Mouse (Mus musculus) ES-E14 (cell line): ENCODE results near the gene Ltbp2. TPM values are rescaled to one million over a fixed set of nuclear protein-coding genes. Genes with fewer than 3 reads are reported as not detected.

Experiments used
- DNase-seq: peaks from one replicate; pipeline ENCODE4 v3.0.0-alpha.2; 2013; ENCODE audit warnings: low read depth, low spot score
- H3K27ac ChIP-seq: 2 replicates; pipeline ENCODE4 v1.5.1; 2012; ENCODE audit warnings: low read depth, mild to moderate bottlenecking, low read length, moderate library complexity, mixed read lengths; ENCODE audit not compliant: poor library complexity, insufficient read depth, severe bottlenecking
- H3K36me3 ChIP-seq: 2 replicates; pipeline ENCODE4 v1.6.1; 2012; ENCODE audit warnings: mild to moderate bottlenecking, low read length, moderate library complexity, mixed read lengths; ENCODE audit not compliant: control insufficient read depth, poor library complexity, insufficient read depth, severe bottlenecking
- H3K4me1 ChIP-seq, 2 experiments: fragments of 150-350 bp in 1 of 2; sonication (generic) in 1 of 2; 2 replicates each; pipeline ENCODE4 v1.6.1; 2012; ENCODE audit warnings: low read length in 2 of 2, mild to moderate bottlenecking in 1 of 2, mixed read lengths in 1 of 2; ENCODE audit not compliant: control insufficient read depth in 2 of 2, insufficient read depth in 2 of 2, poor library complexity in 1 of 2
- H3K4me3 ChIP-seq, 2 experiments: fragments of 150-350 bp in 1 of 2; sonication (generic) in 1 of 2; 2 replicates each; pipeline ENCODE4 v1.5.1; 2012; ENCODE audit warnings: low read length in 2 of 2, low read depth in 1 of 2, mild to moderate bottlenecking in 1 of 2, mixed read lengths in 1 of 2; ENCODE audit not compliant: insufficient read depth in 1 of 2, poor library complexity in 1 of 2, severe bottlenecking in 1 of 2
- H3K9ac ChIP-seq: 2 replicates; pipeline ENCODE4 v1.6.1; 2012; ENCODE audit warnings: low read depth, mild to moderate bottlenecking, low read length, mixed read lengths; ENCODE audit not compliant: poor library complexity, insufficient read depth, severe bottlenecking
- H3K9me3 ChIP-seq: fragments of 150-350 bp; sonication (generic); 2 replicates; pipeline ENCODE4 v1.6.1; 2012; ENCODE audit warnings: low read depth, mild to moderate bottlenecking, low read length; ENCODE audit not compliant: control insufficient read depth, insufficient read depth
- CHD2 ChIP-seq: IDR thresholded peaks from 2 replicates; pipeline ENCODE4 v1.6.1; 2014; ENCODE audit warnings: mild to moderate bottlenecking, low read depth, low read length, inconsistent platforms
- HCFC1 ChIP-seq: IDR thresholded peaks from 2 replicates; pipeline ENCODE4 v1.6.1; 2012; ENCODE audit warnings: low read length, inconsistent platforms, borderline replicate concordance; ENCODE audit not compliant: insufficient read depth
- MAFK ChIP-seq: IDR thresholded peaks from 2 replicates; pipeline ENCODE4 v1.6.1; 2014; ENCODE audit warnings: mild to moderate bottlenecking, low read depth, low read length, inconsistent platforms; ENCODE audit not compliant: insufficient read depth
- ZC3H11A ChIP-seq: IDR thresholded peaks from 2 replicates; pipeline ENCODE4 v1.6.1; 2012; ENCODE audit warnings: low read depth, mild to moderate bottlenecking, inconsistent platforms, low read length, borderline replicate concordance
- ZNF384 ChIP-seq: IDR thresholded peaks from 2 replicates; pipeline ENCODE4 v1.6.1; 2012; ENCODE audit warnings: low read depth, low read length, inconsistent platforms
- in situ Hi-C, 2 experiments: fragments of 600-800 bp; cut with MboI; formaldehyde crosslinking; loops; one replicate each; pipeline ENCODE4 v1.15.1; 2025; ENCODE audit warnings: low sequenced_read_pairs in 2 of 2, inconsistent platforms in 1 of 2; ENCODE audit not compliant: unreplicated experiment in 2 of 2
- total RNA-seq: library from RNA; depleted of rRNA; stranded (reverse); fragments of 300-350 nt; gene quantifications from 2 replicates; pipeline ENCODE4 v1.2.3, GENCODE M21; 2012; rRNA removed

Ltbp2 gene
- total RNA-seq = 1.8 and 2.7 TPM in 2 replicates

GRCm38 (mm10) chr12:84876481-84877121 is at the start of gene Ltbp2:
TSS of gene Ltbp2 (minus strand) at chr12:84876532.
- peak within 1 kb of the TSS; percentile 42 for H3K9ac ChIP-seq
- in situ Hi-C loops = no loop called here

GRCm38 (mm10) chr12:84924324-84924723 is 48.0 kb upstream of the Ltbp2 start:
- DNase-seq = no peak
- Histone ChIP-seq H3K9ac (no peak overlapping the region), H3K27ac (no peak overlapping the region), H3K4me1 (no peaks in the 10 kb centered on the region), H3K4me3 (no peak overlapping the region), H3K36me3 (peaks cover 16% of the 10 kb centered on the region), H3K9me3 (no peaks in the 10 kb centered on the region)
- in situ Hi-C loops = no loop called here
- TF ChIP-seq HCFC1 = no peak
- no peak for TF ChIP-seq CHD2

More at GRCm38 (mm10) chr12:84876481-84877121, at the start of gene Ltbp2:
- Histone ChIP-seq H3K4me3 (peak within 1 kb of the TSS; percentile 65 to 76), H3K36me3 (no peaks in the 10 kb centered on the region), H3K4me1 (0 out of 4 replicates have a peak, but pooled peaks cover 0 to 2% of the 10 kb centered on the region in 2 experiments), H3K27ac (no peak within 1 kb of the TSS), H3K9me3 (no peaks in the 10 kb centered on the region)
- 0 out of 2 replicates have a peak, but pooled peaks have one; percentile 6 for TF ChIP-seq ZC3H11A
- no peak for TF ChIP-seq ZNF384
- TF ChIP-seq HCFC1 = peak; percentile 64
- no peak for TF ChIP-seq MAFK
- TF ChIP-seq CHD2 = no peak
- peak; percentile 93 for DNase-seq

DNA sequence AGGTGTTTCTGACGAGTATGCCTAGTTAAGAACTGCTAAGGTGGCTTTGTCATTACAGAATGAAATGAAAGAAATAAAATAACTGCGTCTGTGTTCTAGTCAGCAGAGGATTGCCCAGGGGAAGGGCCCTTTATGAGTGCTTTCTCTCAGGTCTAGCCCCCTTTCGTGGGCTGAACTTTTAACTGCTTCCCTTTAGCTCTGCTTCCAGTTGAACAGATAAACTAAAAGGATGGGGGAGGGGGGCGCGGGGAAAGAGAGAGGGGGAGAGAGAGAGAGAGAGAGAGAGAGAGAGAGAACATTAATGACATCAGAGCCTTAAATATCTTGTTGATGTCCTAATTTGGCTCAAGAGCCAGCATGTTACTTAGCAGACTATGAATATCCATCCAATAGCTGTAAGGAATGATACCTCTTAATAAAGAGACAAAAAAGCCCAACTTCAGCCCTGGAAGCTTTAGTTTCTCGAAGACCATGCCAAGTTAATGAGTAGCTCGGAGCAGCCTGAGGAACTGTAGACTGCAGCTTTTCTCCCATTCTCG is 45.6 kb upstream of the Ltbp2 start:
- Histone ChIP-seq H3K4me3 (no peak overlapping the region), H3K36me3 (peaks cover 14% of the 10 kb centered on the region), H3K4me1 (no peaks in the 10 kb centered on the region), H3K9ac (no peak overlapping the region), H3K27ac (no peak overlapping the region), H3K9me3 (no peaks in the 10 kb centered on the region)
- in situ Hi-C loops = no loop called here
- no peak for DNase-seq
- TF ChIP-seq ZNF384 (no peak), ZC3H11A (no peak), HCFC1 (no peak)

DNA sequence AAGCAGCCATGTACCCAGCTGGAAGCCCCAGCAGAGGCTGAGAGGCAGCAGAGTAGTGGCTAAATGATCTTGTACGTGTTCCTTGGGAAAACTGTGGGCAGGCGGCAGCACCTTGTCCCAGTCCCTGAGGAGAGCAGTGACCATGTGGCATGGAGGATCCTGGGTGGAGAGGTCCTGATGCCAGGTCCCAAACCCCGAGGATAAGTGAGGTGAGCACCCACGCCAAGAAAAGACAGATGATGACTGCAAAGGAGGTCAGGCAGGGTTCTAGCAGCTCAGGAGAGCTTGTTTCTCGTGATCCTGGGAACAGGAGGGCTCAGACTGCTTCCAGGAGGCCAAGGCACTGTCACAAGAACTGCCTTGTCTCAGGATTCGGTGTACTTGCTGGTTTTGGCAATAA is 42.5 kb upstream of the Ltbp2 start:
- no peak overlapping the region for H3K9ac ChIP-seq
- H3K9me3 ChIP-seq = no peaks in the 10 kb centered on the region
- H3K36me3 ChIP-seq = peaks cover 14% of the 10 kb centered on the region
- no peak overlapping the region for H3K27ac ChIP-seq
- no peak for DNase-seq
- no peak for TF ChIP-seq ZC3H11A
- TF ChIP-seq HCFC1 = no peak
- no peak for TF ChIP-seq MAFK
- in situ Hi-C loops = no loop called here
- no peak overlapping the region for H3K4me3 ChIP-seq
- H3K4me1 ChIP-seq = no peaks in the 10 kb centered on the region

- no peak overlapping the region for H3K4me3 ChIP-seq
- H3K4me1 ChIP-seq = no peaks in the 10 kb centered on the region
- peaks cover 12% of the 10 kb centered on the region for H3K36me3 ChIP-seq
- TF ChIP-seq ZNF384 (no peak), MAFK (no peak), ZC3H11A (no peak), CHD2 (no peak), HCFC1 (no peak)
- DNase-seq = no peak
- no peaks in the 10 kb centered on the region for H3K9me3 ChIP-seq
- in situ Hi-C loops = no loop called here
- no peak overlapping the region for H3K9ac ChIP-seq
- no peak overlapping the region for H3K27ac ChIP-seq
These were observed 41.5 kb upstream of the Ltbp2 start for GRCm38 (mm10) chr12:84917799-84918198.
